Comparison of ENCODE assay signal across 26 mouse cellular contexts in the genomic region with DNA sequence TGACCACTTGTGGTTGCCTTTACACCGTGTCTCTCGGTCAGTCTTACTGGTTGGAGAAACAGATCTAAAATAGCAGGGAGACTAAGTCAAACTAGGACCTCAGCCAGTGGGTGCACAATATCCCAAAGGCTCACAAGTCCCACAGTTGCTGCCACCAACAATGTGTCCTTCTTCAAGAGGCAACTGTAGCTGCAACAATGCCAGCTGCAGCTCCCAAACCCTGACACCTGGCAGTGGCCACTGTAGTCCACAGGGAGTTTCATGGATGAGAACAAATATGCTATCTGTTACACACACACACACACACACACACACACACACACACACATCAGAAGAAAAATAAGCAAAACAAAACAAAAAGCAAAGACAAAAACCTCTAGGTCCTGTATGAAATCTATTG.
"Had no signal": no experiment of that assay in that cellular context is flagged by ENCODE, and none has a peak within 500 bp of the region (broad histone marks: within the 10 kb centered on the region; RNA-seq: fewer than 3 reads in every experiment).

No protein-coding gene starts in this region.

- H3K4me3 ChIP-seq: embryonic facial prominence, embryonic 10.5 days; embryonic facial prominence, embryonic 12.5 days; embryonic facial prominence, embryonic 13.5 days; embryonic facial prominence, embryonic 15.5 days; erythroblast, embryonic 14.5 days; forebrain, embryonic 10.5 days; forebrain, embryonic 12.5 days; forebrain, embryonic 13.5 days; forebrain, embryonic 15.5 days; gastrocnemius, adult 2 months; heart, adult 2 months had no signal

- H3K4me2 ChIP-seq: embryonic facial prominence, embryonic 12.5 days; embryonic facial prominence, embryonic 13.5 days; embryonic facial prominence, embryonic 15.5 days; forebrain, embryonic 12.5 days; forebrain, embryonic 13.5 days; forebrain, embryonic 15.5 days had no signal

- H3K36me3 ChIP-seq: embryonic facial prominence, embryonic 10.5 days; embryonic facial prominence, embryonic 12.5 days; embryonic facial prominence, embryonic 13.5 days; embryonic facial prominence, embryonic 15.5 days; forebrain, embryonic 10.5 days; forebrain, embryonic 12.5 days; forebrain, embryonic 15.5 days had no signal

- DNase-seq: cerebellum, adult 8-10 months; cerebellum, adult 9-10 months; cerebellum, adult 9-11 months; cerebellum, postnatal 10 days; cerebellum, postnatal 14 days; cerebellum, postnatal 25 days; cerebellum, postnatal 36 days; embryo, embryonic 11 days; forebrain, postnatal 0 days; gastrocnemius, adult 2 months; gastrocnemius, postnatal 10 days; gastrocnemius, postnatal 14 days; gastrocnemius, postnatal 25 days; gastrocnemius, postnatal 36 days; heart, adult 11 months; heart, adult 18-20 months; heart, adult 2 months had no signal

- H3K27me3 ChIP-seq: embryonic facial prominence, embryonic 13.5 days; embryonic facial prominence, embryonic 15.5 days; forebrain, embryonic 12.5 days; forebrain, embryonic 13.5 days; forebrain, embryonic 15.5 days had no signal
